Mouse (Mus musculus) retina, postnatal 1 day (tissue): Measurements from ENCODE around the gene Adrm1.
A peak's percentile ranks its signal among the peaks of the same experiment; 100 is the strongest.

ENCODE experiments used
- DNase-seq: peaks from one replicate; pipeline ENCODE4 v3.0.0-alpha.2; 2012

Adrm1 gene

GRCm38 (mm10) chr2:180185686-180186085, 14.4 kb downstream of the Adrm1 start:
- DNase-seq = no peak

DNA sequence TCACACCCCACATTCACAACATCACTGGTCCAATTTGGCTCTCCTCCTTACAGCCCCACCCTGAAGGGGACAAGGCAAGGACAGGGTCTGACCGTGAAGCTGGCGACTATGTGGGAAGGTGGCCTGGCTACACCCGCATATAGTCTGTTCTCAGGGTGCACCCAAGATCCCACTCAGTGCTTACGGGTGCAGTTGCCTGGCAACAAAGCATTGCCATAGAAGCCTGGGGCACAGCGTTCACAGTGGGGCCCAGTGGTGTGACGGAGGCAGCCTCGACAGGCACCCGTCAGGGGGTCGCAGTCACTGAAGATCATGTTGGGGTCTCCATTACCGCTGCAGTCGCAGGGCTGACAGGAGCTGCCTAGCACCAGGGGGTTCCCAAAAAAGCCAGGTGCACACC, 16.1 kb downstream of the Adrm1 start:
- no peak for DNase-seq

DNA sequence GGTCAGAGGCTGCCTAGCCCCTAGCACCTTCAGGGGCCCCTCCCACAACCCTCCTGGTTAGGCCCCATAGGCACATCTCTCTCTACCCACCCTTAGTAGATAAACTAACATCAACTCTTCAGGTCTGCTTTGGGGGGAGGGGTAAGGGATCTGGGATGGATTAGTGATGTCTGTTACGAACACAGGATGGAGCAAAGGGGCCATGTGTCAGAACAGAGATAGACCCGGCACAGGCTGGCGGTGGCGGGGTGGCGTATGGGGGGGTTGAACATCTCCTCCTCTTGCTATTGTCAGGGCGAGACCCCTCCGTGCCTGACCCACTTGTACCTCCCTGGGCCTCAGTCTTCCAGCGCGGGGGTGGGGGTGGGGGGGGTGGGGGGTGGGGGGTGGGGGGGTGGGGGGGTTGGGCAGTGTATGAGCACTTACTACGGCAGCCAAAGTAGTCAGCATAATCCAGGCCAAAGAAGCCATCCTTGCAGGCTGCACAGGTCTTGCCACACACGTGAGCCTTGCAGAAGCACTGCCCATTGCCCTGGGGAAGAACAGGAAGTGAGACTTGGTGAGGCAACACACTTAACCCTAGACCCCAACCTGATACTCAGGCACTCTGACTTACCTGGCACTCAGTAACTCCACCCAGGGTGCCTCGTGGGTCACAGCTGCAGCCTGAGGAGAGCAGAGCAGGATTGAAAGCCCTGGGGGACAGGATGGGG, 25.5 kb downstream of the Adrm1 start:
- no peak for DNase-seq

- no peak for DNase-seq
These were observed 26.2 kb downstream of the Adrm1 start for GRCm38 (mm10) chr2:180197323-180198037.

GRCm38 (mm10) chr2:180198782-180199181, 27.5 kb downstream of the Adrm1 start:
- DNase-seq = no peak

DNA sequence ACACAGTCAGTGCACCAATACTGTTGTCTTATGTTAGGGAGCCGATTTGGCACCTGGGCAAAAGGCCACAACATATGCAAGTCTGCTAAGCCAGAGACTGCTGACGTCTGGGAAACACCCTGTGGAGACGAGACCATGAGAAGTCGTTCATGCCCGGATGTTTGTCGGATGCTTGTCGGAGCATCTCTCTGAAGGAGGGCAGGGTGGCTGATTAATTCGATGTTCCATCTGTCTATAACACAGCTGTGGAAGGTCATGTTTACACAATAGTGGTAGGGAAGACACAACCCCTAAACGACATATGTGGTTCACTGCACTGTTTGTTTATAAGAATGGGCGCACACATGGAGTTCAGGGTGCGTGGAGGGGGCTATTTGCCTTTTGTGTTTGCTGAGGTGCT, 29.4 kb downstream of the Adrm1 start:
- no peak for DNase-seq

DNA sequence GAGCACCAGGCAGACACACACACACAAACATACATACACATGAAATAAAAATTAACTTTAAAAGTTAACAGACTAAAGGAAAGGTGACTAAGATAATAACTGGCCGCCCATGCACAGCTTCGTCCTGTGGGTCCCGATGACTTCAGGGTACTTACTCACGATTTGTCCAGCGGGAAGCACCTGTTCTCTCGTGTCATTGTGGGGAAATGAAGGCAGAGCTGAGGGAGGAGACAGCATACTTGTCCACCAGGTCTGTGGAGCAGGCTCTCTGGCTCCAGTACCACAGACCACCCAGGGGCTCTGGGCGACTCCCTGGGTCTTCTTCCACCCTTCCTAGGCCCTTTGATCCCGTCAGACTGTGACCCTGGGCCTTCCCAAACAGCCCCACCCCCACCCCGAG, 30.0 kb downstream of the Adrm1 start:
- DNase-seq = no peak

DNA sequence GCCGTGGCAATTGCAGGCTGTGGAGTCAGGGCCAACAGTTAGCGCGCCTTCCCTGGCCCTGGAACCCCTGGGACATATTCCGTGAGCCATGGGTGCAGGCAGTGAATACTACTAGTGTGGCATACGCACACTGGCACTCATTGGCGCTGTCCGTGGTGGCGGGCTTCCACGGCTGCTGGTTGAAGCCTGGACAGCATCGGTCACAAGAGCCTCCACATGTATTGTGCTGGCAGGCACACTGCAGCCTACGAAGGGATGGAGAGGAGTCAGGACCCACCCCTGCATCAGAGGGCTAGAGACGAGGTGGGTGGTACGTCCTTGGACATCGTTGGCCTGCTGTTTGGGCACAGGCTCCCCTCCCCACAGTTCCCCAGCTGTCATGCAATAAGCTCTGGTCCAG, 31.0 kb downstream of the Adrm1 start:
- no peak for DNase-seq

GRCm38 (mm10) chr2:180202805-180203204, 31.5 kb downstream of the Adrm1 start:
- no peak for DNase-seq

DNA sequence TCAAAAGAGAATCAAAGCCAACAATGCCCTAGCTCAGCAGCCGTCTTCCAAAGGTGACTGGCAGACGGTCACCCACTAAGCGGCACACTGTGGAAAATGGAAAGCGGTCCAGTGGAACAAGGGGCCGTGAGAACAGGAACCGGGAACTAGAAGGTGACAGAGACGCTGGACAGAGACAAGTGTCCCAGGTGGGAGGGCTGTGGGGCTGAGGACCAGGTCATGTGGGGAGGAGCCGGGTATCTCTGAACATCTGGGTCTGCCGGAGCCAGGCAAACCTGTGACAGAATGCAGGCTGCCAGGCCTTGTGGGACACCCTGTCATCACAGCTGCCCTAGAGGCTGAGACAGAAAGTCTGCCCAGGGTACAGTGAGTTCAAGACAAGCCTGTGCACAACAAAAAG, 33.2 kb downstream of the Adrm1 start:
- DNase-seq = no peak

DNA sequence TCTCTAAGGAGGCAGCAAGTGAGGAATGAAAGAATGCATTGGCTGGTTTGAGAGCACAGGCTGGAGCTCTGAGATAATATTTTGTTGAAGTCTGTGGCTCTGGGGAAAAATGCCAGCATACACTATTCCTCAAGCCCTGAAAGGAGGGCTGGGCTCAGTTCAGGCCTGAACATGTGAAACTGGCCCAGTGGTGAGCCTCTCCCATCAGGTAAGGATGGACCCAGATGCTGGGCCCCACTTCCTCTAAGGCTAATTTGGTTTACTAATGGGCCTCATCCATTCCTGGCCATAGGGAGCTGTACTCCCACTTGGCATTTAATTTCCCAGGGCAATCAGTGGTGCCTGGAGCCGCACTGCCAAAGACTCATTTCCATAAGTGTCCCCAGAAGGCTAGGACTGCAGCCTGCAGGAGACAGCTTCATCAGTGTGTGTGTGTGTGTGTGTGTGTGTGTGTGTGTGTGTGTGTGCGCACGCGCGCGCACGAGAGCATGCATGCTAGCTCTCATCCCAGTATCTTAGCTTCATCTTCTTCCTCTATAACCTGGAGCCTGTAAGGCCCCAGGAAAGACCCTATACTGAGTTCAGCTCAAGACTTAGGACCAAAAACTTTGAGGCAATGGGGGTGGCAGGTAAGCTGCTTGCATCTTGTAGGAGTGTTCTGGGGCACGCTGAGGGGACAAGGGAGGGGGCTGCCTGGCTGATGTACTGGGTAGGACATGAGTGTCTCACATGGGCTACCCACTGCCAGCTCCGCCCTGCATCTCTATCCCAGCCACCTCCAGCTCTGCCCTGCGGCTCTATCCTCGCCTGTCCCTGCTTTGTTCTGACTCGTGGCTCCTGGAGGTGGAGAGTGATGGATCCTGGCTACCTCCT, 34.0 kb downstream of the Adrm1 start:
- no peak for DNase-seq

GRCm38 (mm10) chr2:180205956-180206280, 34.6 kb downstream of the Adrm1 start:
- no peak for DNase-seq

DNA sequence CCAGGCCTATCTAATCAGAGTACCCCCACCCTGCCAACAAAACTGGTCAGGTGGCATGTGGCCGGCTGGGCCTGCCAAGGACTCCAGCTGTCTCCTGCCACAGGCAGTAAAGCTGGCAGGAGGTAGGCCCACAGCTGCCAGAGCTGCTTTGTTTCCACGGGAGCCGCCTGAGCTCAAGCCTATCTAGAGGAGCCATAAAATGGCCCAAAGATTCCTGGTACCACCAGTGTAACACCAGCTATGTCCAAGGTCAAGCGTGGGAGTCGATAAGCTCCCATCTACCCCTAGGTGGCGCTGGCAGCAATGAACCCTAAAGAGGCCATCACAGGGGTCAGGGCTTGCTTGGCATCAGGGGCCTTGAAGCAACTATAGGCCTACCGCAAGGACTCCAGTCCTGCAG, 36.6 kb downstream of the Adrm1 start:
- peak; percentile 69 for DNase-seq

GRCm38 (mm10) chr2:180208976-180209375, 37.7 kb downstream of the Adrm1 start:
- no peak for DNase-seq

DNA sequence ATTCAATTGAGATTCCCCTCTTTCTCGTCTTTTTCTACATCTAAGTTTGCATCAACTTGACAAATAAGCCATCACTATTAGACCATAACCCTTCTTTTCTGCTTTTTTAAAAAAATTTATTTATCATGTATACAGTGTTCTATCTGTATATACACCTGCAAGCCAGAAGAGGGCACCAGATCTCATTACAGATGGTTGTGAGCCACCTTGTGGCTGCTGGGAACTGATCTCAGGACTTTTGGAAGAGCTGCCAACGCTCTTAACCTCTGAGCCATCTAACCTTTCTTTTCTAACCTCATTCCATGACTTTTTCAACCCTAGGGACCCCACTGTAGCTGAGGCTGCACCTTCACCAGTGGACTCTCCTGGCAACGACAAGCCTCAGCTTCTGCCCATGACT, 41.0 kb downstream of the Adrm1 start:
- no peak for DNase-seq

DNA sequence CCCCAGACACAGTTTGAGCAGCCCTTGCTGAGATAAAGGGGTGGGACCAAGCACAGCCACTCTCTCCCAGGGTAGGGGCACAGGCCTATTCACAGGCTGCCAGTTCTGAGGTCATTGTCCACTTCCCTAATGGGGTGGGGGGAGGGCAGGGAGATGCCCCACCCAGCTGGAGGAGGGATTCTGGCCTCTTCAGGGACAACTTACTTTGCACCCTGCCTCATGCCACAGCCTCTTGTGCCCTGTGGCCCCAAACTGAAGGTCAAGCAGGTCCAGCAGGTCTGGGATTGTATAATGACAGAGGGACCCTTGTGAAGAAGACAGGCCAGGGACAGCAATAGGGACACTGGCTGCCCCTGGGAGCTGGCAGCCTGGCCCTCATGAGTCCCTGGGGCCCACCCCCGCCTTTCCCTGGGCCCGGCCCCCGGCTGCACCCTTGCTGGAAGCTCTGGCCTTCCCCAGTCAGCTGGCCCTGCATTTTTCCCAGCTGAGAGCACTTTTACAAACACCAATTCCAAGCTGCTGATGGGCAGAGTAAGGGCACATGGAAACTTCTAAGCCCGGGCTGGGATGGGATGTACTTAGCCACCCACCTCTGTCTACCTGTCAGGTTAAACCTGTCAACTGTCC, 43.2 kb downstream of the Adrm1 start:
- DNase-seq = peak; percentile 37

- DNase-seq = no peak
These were observed 43.8 kb downstream of the Adrm1 start for GRCm38 (mm10) chr2:180215011-180215461.

DNA sequence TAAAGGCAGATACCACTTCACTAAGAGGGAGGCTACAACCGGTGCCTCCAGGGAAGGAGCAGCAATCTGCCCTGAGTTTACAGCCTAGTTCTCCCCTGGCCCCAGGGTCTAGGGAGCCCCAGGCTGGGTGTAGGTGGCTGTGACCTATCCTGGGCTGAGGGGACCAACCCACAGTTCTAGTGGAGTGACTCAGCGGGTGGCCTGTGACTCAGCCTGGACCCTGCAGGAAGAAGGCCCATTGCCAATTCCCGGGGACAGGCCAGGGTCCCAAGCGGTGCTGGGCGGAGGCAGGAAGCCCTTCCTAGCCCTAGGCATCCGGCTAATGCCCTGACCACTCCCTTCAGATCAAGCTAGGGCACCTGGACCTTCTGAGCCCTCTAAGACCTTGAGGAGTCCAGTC, 44.7 kb downstream of the Adrm1 start:
- no peak for DNase-seq

DNA sequence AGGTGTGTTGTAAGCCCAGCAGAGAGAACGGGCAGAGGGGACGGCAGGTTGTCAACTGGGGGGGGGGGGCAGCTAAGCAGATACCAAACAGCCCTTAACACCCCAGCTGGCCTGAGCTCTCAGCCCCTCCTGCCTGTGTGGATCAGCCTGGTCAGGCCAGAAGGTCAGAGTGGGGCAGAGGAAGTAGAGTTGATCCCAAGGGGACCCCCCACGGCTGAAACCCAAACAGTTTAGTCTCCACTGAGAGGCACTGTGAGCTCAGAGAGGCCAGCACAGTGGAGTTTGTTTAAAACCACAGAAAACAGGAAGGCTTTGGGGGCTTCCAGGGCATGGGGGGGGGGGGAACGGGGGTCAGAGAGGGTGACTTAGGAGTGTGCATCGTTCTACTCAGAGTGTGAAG, 45.6 kb downstream of the Adrm1 start:
- DNase-seq = no peak

- no peak for DNase-seq
These were observed 46.3 kb downstream of the Adrm1 start for GRCm38 (mm10) chr2:180217587-180217986.

DNA sequence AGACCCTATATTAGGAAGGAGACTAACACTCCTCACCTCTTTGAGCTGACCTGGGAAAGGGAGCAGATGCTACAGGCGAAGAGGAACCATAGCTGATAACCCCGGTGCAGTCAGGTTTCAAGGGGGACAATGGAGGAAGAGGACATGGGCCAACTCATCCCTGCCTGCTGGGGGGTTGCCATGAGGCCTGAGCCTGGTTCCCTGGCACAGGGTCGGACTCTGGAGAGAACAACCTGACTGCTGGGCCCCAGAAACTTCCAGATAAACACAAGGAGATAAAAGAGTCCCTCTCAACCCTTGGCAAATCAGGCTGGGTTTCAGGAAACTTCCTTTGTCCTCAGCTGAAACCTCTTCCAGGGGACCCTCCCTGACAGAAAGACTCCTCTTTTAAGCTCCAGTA, 47.0 kb downstream of the Adrm1 start:
- no peak for DNase-seq

DNA sequence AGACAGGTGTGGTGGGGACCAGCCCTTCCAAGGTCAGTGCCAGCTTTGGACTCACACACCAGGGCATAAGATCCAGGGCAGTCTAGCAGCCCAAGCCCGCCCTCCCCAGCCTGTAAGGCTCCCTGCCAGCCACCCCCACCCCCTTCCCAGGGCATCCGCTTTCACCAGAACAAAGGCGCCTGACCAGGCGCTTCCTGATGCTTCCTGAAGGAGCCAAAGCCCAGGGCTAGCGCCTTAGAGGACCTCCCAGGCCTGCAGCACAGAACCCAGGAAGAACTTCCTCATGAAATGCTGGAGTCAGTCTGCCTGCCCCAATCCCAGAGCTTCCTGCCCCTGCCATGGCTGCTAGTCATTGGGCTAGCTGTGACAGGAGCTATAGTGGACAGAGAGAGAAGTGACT, 47.4 kb downstream of the Adrm1 start:
- DNase-seq = peak; percentile 36
